Mouse (Mus musculus): ENCODE results near the gene Sdf4.
A peak's percentile ranks its signal among the peaks of the same experiment; 100 is the strongest.

Sdf4 gene

GRCm38 (mm10) chr4:156008369-156008768 lies 15.7 kb downstream of the Sdf4 start:
- no peak for DNase-seq (ENCODE audit: low spot score in 2 of 2)

GRCm38 (mm10) chr4:156013637-156014036 lies 21.0 kb downstream of the Sdf4 start, which contains the start of gene Tnfrsf4:
Tnfrsf4 (plus strand) TSS chr4:156013843.
- no peak for DNase-seq (ENCODE audit: low spot score in 2 of 2)

GRCm38 (mm10) chr4:156014436-156014835 lies 21.8 kb downstream of the Sdf4 start:
- no peak for DNase-seq (ENCODE audit: low spot score in 2 of 2)

- no peak for DNase-seq (ENCODE audit: low spot score in 2 of 2)
These were observed 27.1 kb downstream of the Sdf4 start for GRCm38 (mm10) chr4:156019771-156020170.

GRCm38 (mm10) chr4:156021381-156021780 lies 28.7 kb downstream of the Sdf4 start:
- DNase-seq (ENCODE audit: low spot score in 2 of 2): no peak

GRCm38 (mm10) chr4:156021942-156022419 lies 29.3 kb downstream of the Sdf4 start:
- DNase-seq (ENCODE audit: low spot score in 2 of 2): no peak

GRCm38 (mm10) chr4:156023520-156023919 lies 30.8 kb downstream of the Sdf4 start:
- no peak for DNase-seq (ENCODE audit: low spot score in 2 of 2)

GRCm38 (mm10) chr4:156024184-156024583 lies 31.5 kb downstream of the Sdf4 start:
- no peak for DNase-seq (ENCODE audit: low spot score in 2 of 2)

GRCm38 (mm10) chr4:156026013-156026412 lies 33.3 kb downstream of the Sdf4 start, which contains the start of gene Tnfrsf18:
Tnfrsf18 (plus strand) TSS chr4:156026164.
- peak in 1 of 2 experiments; percentile 69 for DNase-seq (ENCODE audit: low spot score in 2 of 2)

- no peak for DNase-seq (ENCODE audit: low spot score in 2 of 2)
These were observed 35.9 kb downstream of the Sdf4 start for GRCm38 (mm10) chr4:156028580-156028979.

GRCm38 (mm10) chr4:156030651-156031118 lies 38.0 kb downstream of the Sdf4 start:
- no peak for DNase-seq (ENCODE audit: low spot score in 2 of 2)

GRCm38 (mm10) chr4:156031255-156031592 lies 38.6 kb downstream of the Sdf4 start:
- no peak for DNase-seq (ENCODE audit: low spot score in 2 of 2)

GRCm38 (mm10) chr4:156031593-156032391 lies 39.1 kb downstream of the Sdf4 start:
- DNase-seq (ENCODE audit: low spot score in 2 of 2): peak; percentile 45 to 73

- DNase-seq (ENCODE audit: low spot score in 2 of 2): no peak
These were observed 40.2 kb downstream of the Sdf4 start for GRCm38 (mm10) chr4:156032856-156033255.

GRCm38 (mm10) chr4:156033476-156034119 lies 40.9 kb downstream of the Sdf4 start:
- peak; percentile 51 to 76 for DNase-seq (ENCODE audit: low spot score in 2 of 2)

GRCm38 (mm10) chr4:156034301-156034700 lies 41.6 kb downstream of the Sdf4 start:
- no peak for DNase-seq (ENCODE audit: low spot score in 2 of 2)

GRCm38 (mm10) chr4:156034901-156035300 lies 42.2 kb downstream of the Sdf4 start:
- peak in 1 of 2 experiments; percentile 67 for DNase-seq (ENCODE audit: low spot score in 2 of 2)

GRCm38 (mm10) chr4:156044754-156045153 lies 52.1 kb downstream of the Sdf4 start:
- DNase-seq (ENCODE audit: low spot score in 2 of 2): no peak

- DNase-seq (ENCODE audit: low spot score in 2 of 2): no peak
These were observed 57.1 kb downstream of the Sdf4 start for GRCm38 (mm10) chr4:156049779-156050178.

- DNase-seq (ENCODE audit: low spot score in 2 of 2): no peak
These were observed 57.8 kb downstream of the Sdf4 start for GRCm38 (mm10) chr4:156050391-156050980.

GRCm38 (mm10) chr4:156053113-156053512 lies 60.4 kb downstream of the Sdf4 start:
- DNase-seq (ENCODE audit: low spot score in 2 of 2): no peak

GRCm38 (mm10) chr4:156054130-156054529 lies 61.5 kb downstream of the Sdf4 start:
- no peak for DNase-seq (ENCODE audit: low spot score in 2 of 2)
